Mouse (Mus musculus) adrenal gland, adult 18-20 months (tissue): ENCODE data around the gene Gm28308. TPM values are rescaled to one million over a fixed set of nuclear protein-coding genes. Genes with fewer than 3 reads are reported as not detected.

Experiments
- DNase-seq, 2 experiments: peaks; one replicate each; pipeline ENCODE4 v3.0.0; 2021 to 2022; ENCODE audit warnings: low spot score in 2 of 2
- microRNA-seq, 2 experiments: library from miRNA; unstranded; fragments of <30 nt; microRNA quantifications; one replicate each; pipeline ENCODE4 v1.2.0; 2021; ENCODE audit warnings: borderline number of aligned reads in 2 of 2
- total RNA-seq, 2 experiments: library from RNA; stranded (reverse); gene quantifications; 1 replicate in 1 of 2; 2 replicates in 1 of 2; pipeline ENCODE4 v1.2.3; 2021

The Gm28308 gene
- total RNA-seq, 2 experiments from 2014 or later, result not detected

- no peak for DNase-seq
Measured at GRCm38 (mm10) chr6:52115899-52116298, 97.2 kb downstream of the Gm28308 start.

Small RNA genes lying within 50 kb of the gene (microRNA-seq; reads per million reads assigned to microRNA genes)
- gene Mir196b, result 296 to 363 reads per million in 2 experiments

Other genes with a start within 250 kb of the Gm28308 start
- gene Skap2, start 200.8 kb downstream of the Gm28308 start, total RNA-seq, result 10 to 100 TPM; 43.6 to 59.0 TPM
- under 1 TPM; 0.29 to 0.43 TPM for gene Hoxa1, start 55.0 kb downstream of the Gm28308 start, total RNA-seq
- 1 to 10 TPM in 1 of 2 experiments, under 1 TPM in 1; 0.96 to 1.3 TPM for gene Hoxa2, start 48.5 kb downstream of the Gm28308 start, total RNA-seq
- under 1 TPM; 0.13 to 0.33 TPM for gene 5730596B20Rik, start 35.8 kb downstream of the Gm28308 start, total RNA-seq
- gene Hoxa4, start 21.6 kb downstream of the Gm28308 start, total RNA-seq, result 1 to 10 TPM; 1.8 to 3.1 TPM
- gene Hoxa5, start 8.8 kb downstream of the Gm28308 start, total RNA-seq, result 10 to 100 TPM; 13.3 to 20.2 TPM
- 1 to 10 TPM; 1.9 to 4.7 TPM for gene Hoxa6, start 4.6 kb downstream of the Gm28308 start, total RNA-seq
- 1 to 10 TPM; 2.8 to 4.0 TPM for gene Hoxa3, start within 50 bp of the Gm28308 start, total RNA-seq
- gene Hoxa7, start 8.5 kb upstream of the Gm28308 start, total RNA-seq, result 10 to 100 TPM; 15.1 to 19.3 TPM
- under 1 TPM; 0.19 to 0.30 TPM for gene Hoxa9, start 17.8 kb upstream of the Gm28308 start, total RNA-seq
- under 1 TPM in 1 of 2 experiments, not detected in 1; 0.13 TPM for gene Hoxa10, start 27.5 kb upstream of the Gm28308 start, total RNA-seq
- gene Hoxa11, start 32.5 kb upstream of the Gm28308 start, total RNA-seq, result not detected
- not detected for gene Hoxa13, start 47.5 kb upstream of the Gm28308 start, total RNA-seq
- not detected for gene Evx1, start 100.2 kb upstream of the Gm28308 start, total RNA-seq